Mouse (Mus musculus): ENCODE data around the gene Sparcl1.

DNA sequence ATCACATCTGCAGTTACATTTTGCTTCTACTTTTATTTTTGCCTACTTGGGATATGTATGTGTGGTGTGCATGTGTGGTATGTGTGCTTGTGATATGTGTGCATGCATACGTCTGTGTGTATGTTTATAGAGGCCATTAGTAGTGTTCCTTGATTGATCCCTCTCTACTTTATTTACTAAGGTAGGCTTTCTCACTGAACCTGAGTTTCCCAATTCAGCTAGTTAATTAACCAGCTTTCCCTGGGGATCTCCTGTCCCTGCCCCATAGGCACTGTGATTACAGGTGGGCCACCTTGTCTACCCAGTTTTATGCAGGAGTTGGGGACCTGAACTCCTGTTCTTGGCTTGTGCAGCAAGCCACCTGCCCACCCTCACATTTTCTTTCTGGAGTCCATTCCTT lies 76.8 kb downstream of the Sparcl1 start:
- TF ChIP-seq HCFC1 (IDR thresholded peaks at IDR 0.05; ENCODE audit: borderline replicate concordance, insufficient read depth, low read length) (no peak), MAFK (IDR thresholded peaks at IDR 0.05; ENCODE audit: insufficient read depth, low read depth, low read length) (no peak), ZC3H11A (IDR thresholded peaks at IDR 0.05; ENCODE audit: borderline replicate concordance, low read depth, low read length) (no peak), ZNF384 (IDR thresholded peaks at IDR 0.05; ENCODE audit: low read depth, low read length) (no peak), CHD2 (IDR thresholded peaks at IDR 0.05; ENCODE audit: low read depth, low read length) (no peak)
